Mouse (Mus musculus) ovary, adult 2 months (tissue): ENCODE data around the gene Glmp. TPM values are rescaled to one million over a fixed set of nuclear protein-coding genes. Genes with fewer than 3 reads are reported as not detected.

Experiments used
- polyA plus RNA-seq: library from polyadenylated mRNA; depleted of rRNA; stranded (reverse); fragments of >200 nt; gene quantifications from 2 replicates; pipeline ENCODE4 v1.2.3, GENCODE M21; 2012; rRNA removed

The Glmp gene
- 167 and 226 TPM in 2 replicates for polyA plus RNA-seq

DNA sequence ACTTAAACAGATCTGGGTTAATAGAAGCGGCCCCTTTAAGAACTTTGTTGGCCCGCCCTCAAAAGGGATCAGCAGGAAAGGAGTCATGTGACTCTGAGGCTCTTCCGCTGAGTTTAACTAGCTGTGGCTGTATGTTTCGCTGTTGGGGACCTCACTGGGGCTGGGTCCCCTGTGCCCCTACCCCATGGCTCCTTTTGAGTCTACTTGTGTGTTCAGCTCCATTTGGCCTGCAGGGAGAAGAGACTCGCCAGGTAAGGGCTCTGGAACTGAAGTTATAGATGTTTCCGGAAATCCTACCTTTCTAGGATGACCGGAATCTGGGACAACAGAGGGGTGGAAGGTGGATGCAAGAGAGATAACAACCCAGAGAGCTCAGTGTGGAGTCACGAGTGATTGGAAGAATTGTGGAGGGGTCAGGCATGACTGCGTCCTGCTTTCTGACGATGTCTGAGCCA, at the start of gene Glmp:
Glmp (plus strand) TSS at position 73 of the 455 bp plus-strand sequence.

GRCm38 (mm10) chr3:88287110-88287509, 37.7 kb upstream of the Glmp start, which contains the start of gene Gm38392:
Gm38392 (minus strand) TSS chr3:88287210.

DNA sequence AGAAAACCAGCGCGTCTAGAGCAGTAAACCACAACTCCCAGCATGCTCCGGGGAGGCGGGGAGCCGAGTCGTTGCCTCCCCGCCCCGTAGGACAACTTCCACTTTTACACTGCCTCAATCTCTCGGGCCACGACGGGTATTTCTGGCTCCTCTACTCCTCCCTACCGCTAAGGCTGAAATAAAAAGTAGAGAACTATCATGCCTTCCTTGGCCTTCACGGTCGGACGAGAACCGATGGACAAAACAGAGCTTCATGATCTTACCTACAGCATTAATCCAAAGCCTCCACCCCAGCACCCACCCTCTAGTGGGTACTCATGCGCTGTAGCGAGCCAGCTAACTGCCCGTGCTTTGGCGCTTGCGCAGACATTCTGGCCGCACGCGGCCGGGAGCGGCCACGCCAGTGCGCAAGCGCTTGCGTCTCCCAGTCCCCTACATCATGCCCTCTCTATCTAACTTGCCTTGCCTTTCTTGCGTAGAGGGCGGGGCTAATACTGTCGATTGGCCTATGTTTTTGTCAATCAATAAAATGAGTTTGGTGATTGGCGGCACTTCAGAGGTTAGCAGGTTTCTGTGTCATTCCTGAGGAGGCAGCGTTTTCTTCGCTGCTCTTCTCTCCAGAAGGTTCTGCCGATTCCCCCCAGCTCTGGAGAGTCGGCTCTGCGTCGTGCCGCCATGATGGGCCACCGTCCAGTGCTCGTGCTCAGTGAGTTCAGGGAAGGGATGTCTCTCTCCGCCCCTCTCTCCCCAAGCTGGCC, 28.1 kb upstream of the Glmp start, which contains the start of the genes Tsacc and Cct3:
Tsacc (minus strand) TSS at position 439 of the 758 bp plus-strand sequence.
Cct3 (plus strand) TSS at position 556 of the 758 bp plus-strand sequence.

DNA sequence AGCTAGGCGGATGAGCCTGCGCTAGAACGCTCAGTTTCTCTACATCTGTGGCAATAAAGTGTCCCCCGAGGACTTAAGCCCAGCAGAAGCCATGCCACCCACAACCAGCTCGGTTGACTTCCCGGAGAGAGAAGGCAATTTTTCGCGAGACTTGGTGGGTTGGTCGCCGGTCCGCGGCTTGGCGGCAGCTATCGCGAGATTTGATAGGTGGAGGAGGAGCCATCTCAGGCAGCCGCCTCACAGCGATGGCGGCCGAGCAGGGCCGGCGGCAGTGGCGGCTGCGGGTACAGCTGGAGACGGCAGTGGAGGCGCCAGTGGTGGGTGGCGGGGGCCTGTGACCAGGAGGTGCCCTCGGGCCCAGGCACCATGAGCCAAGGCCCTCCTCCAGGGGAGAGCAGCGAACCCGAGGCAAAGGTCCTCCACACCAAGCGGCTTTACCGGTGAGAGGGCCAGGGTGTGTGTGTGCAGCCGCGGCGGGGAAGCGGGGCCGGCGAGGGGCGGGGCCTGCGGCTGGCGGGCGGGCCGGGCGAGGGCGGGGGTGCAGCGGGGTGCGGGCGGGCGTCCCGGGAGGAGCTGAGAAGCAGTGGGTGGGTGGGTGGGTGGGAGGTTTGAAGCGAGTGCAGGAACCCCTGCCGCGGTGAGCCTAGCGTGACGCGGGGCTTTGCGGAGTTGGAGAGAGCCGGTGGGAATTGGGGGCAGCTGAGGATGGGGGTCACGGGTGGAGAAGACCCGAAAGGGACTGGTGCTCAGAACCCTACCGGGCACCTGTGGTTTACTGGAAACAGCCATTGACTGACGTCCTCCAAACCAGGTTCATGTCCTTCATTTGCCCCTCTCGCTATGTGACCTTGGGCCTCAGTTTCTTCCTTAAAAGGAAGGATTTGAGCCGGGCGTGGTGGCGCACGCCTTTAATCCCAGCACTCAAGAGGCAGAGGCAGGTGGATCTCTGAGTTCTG, 11.5 kb downstream of the Glmp start, which contains the start of the genes Tmem79 and Smg5:
Tmem79 (minus strand) TSS at position 91 of the 956 bp plus-strand sequence.
Smg5 (plus strand) TSS at position 203 of the 956 bp plus-strand sequence.

GRCm38 (mm10) chr3:88364337-88364736, 39.5 kb downstream of the Glmp start, which contains the start of gene Paqr6:
Paqr6 (plus strand) TSS chr3:88364584.

DNA sequence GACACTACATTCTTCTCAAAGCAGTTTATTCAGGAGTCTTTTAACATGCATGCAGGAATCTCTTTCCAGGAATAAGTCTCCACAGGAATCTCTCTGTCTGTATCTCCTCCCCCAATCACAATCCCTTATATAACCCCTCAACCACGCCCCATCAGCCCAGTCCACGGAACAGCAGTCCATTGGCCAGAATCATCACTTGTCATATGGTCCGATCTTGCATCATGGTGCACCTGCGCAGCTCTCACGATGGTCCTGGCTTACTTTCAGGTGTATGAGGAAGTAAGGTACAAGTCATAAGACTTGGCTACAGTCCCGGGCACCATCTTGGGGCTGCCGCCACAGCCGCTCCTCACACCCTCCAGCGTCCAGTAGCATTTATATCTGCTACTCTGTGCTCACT, 47.8 kb downstream of the Glmp start, which contains the start of gene Bglap3:
Bglap3 (minus strand) TSS at position 101 of the 400 bp plus-strand sequence.

GRCm38 (mm10) chr3:88378599-88378998, 53.8 kb downstream of the Glmp start, which contains the start of gene Bglap2:
Bglap2 (minus strand) TSS chr3:88378699.

Other genes starting within 250 kb of the Glmp start
- gene Ttc24, start 246.7 kb upstream of the Glmp start, polyA plus RNA-seq = not detected in 2 replicates
- gene Iqgap3, start 243.1 kb upstream of the Glmp start, polyA plus RNA-seq = 13.1 and 15.0 TPM in 2 replicates
- gene Mef2d, start 182.7 kb upstream of the Glmp start, polyA plus RNA-seq = 96.5 and 141 TPM in 2 replicates
- gene Rhbg, start 70.3 kb upstream of the Glmp start, polyA plus RNA-seq = 2.0 TPM in 2 replicates
- 0.13 and 0.24 TPM in 2 replicates for gene Gm38392, start 37.8 kb upstream of the Glmp start, polyA plus RNA-seq
- 3.0 and 4.3 TPM in 2 replicates for gene Tsacc, start 28.0 kb upstream of the Glmp start, polyA plus RNA-seq
- 186 and 218 TPM in 2 replicates for gene Cct3, start 27.9 kb upstream of the Glmp start, polyA plus RNA-seq
- gene Tmem79, start 11.1 kb downstream of the Glmp start, polyA plus RNA-seq = 11.4 and 14.7 TPM in 2 replicates
- 91.2 and 94.9 TPM in 2 replicates for gene Smg5, start 11.2 kb downstream of the Glmp start, polyA plus RNA-seq
- 35.6 and 45.5 TPM in 2 replicates for gene Paqr6, start 39.6 kb downstream of the Glmp start, polyA plus RNA-seq
- gene Bglap3, start 47.7 kb downstream of the Glmp start, polyA plus RNA-seq = 0.33 and 0.38 TPM in 2 replicates
- gene Bglap2, start 53.7 kb downstream of the Glmp start, polyA plus RNA-seq = not detected in 2 replicates
- not detected in 2 replicates for gene Bglap, start 59.4 kb downstream of the Glmp start, polyA plus RNA-seq
- gene Pmf1, start 85.3 kb downstream of the Glmp start, polyA plus RNA-seq = 107 and 123 TPM in 2 replicates
- 31.8 and 37.9 TPM in 2 replicates for gene Slc25a44, start 100.1 kb downstream of the Glmp start, polyA plus RNA-seq
- gene Sema4a, start 136.2 kb downstream of the Glmp start, polyA plus RNA-seq = 40.9 and 48.8 TPM in 2 replicates
- 370 and 373 TPM in 2 replicates for gene Lmna, start 184.9 kb downstream of the Glmp start, polyA plus RNA-seq
- gene Mex3a, start 207.4 kb downstream of the Glmp start, polyA plus RNA-seq = 17.5 and 19.7 TPM in 2 replicates
- 41.8 and 42.1 TPM in 2 replicates for gene Rab25, start 223.3 kb downstream of the Glmp start, polyA plus RNA-seq
- gene Lamtor2, start 228.1 kb downstream of the Glmp start, polyA plus RNA-seq = 134 and 152 TPM in 2 replicates
- 89.1 and 108 TPM in 2 replicates for gene Ubqln4, start 228.7 kb downstream of the Glmp start, polyA plus RNA-seq